Mouse (Mus musculus) urinary bladder, postnatal 36 days (tissue): ENCODE results near the gene Hist1h2ai.
"Not testable (repeated sequence)": the region's sequence is repeated elsewhere in the genome, so short reads cannot be mapped to it uniquely, and the experiment has no call there.

Experiments
- DNase-seq, 2 experiments: peaks; one replicate each; pipeline ENCODE4 v3.0.0; 2022; ENCODE audit warnings: low spot score in 2 of 2, mixed read lengths in 1 of 2

The Hist1h2ai gene

DNA sequence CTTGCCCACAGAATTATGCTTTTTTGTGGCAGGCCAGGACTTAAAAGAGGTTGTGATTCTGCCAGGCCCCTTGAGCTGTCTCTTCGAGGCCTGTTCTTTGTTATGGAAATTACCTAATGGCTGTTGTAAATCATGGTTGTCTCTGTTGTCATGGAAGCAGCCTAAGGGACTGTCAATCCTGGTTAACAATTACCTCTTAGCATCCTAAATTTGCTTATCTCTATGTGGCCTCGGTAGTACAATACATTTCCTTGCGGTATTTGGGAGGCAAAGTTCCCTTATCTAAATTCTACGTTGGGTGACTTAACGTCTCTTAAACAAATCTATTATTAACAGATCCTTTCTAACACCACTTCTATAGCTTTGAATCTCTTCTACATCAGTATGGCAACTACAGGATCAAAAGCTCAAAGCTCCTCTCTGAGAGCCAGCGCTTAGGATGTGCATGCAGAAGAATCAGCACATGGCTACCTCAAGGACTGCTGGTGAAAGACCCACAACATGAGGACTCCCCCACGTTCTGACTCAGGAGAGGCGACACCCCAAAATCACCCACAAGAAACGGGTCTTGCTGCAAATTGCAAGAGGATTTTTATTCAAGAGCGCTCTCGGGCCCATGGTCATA, 11.8 kb downstream of the Hist1h2ai start:
- DNase-seq, result no peak

DNA sequence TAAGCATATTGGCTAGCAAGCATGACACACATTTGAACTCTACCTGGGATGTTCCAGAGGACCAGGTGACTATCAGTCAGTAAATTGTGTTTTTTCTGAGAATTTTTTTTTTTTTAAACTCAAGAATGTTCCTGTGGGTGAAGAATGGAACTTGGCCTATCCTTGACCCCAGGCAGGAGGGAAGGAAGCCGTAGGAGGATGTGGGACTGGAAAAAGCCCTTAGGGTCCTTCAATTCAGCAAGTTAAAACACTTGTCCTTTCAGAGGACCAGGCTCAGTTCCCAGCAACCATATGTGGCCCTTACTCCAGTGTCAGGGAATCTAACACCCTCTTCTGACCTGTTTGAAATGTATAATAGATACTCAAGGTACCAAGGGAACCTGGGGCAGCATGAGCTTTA, 13.3 kb downstream of the Hist1h2ai start:
- no peak for DNase-seq

DNA sequence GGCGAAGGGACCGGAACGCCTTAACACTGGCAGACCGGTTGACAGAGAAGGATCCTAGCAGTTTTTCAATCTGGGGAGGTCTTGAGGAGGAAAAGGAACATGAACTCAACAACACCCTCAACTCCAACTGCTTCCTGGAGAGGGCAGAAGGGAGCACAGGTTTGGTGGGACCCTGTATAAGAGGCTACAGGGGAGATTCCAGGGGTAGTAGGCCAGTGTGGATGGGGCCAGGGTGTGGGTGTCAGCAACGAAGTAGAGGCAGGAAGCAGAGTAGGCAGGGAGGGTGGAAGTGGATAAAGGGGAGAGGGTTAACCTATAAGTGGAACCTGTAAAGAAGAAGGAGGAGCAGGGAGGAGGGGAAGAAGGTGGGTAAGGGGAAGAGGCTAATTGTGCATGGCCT, 17.2 kb downstream of the Hist1h2ai start:
- DNase-seq, result no peak

DNA sequence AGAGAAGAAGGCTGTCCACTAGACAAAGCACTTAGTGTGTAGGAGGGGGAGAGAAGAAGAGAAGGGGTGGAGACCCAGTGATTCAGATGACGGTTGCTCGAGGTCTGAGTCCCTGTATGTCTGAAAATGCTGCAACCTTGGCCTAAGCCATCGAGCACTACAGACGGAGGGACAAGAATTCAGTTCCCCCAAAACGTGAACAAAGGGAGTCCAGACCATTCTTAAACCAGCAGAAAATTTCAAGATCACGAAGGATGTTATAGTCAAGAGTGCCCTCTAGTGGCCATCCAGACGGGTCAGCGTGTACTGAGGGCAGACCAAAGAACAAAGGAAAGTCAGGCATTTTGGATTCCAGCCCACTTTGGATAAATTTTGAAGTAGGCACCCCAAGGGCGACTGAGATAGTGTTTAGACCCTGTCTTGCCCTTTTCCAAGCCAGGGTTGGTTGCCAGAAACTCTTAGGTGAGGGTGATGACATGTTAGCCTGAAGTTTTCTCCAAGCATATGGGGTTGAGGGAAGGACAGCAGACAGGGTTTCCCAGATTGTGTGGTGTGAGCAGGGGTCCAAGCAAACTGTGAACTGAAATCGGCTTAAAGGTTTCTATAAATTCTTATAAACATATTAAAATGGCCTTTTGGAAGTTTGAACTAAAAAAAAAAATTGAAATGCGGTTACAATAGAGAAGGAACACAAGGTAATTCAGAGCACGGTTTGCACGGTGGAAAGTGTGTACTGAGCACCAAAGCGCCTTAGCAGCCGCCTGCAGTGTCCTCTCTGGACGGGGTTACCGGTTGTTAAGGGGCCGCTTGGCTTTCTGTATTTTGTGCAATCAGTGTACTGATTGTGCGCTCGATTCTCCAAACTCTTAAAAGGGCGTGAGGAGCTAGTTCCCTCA, 18.0 kb downstream of the Hist1h2ai start:
- DNase-seq, result peak; percentile 69 to 75

DNA sequence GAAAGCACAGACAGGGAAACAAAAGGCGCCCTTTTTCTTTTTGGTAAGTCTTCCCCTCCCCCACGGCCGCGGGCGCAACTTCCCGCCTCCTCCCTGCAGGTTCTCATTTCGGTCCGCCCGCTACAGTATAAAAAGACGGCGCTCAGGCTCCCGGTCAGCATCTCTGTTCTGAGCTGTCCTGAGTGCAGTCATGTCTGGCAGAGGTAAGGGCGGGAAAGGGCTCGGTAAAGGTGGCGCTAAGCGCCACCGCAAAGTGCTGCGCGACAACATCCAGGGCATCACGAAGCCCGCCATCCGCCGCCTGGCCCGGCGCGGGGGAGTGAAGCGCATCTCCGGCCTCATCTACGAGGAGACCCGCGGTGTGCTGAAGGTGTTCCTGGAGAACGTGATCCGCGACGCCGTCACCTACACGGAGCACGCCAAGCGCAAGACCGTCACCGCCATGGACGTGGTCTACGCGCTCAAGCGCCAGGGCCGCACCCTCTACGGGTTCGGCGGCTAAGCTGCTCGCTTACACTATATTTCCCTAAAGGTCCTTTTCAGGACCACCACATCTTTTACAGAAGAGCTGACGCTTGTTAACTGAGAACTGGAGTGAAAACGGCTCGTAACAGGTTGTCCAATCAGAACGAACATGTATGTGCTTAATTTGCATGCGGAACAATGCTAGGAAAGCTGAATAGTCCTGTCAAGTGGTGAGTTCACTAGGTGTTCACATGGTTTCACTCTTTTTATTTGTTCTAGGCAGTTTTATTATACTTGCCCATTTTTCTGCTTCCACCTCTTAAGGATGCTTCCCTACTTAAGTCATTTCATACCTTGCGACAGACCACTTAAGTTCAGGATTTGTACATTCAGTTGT, 18.9 kb downstream of the Hist1h2ai start, which contains the start of gene Hist1h4j:
TSS of gene Hist1h4j (plus strand) at position 159 of the 862 bp plus-strand sequence.
- peak; percentile 64 to 71 for DNase-seq

DNA sequence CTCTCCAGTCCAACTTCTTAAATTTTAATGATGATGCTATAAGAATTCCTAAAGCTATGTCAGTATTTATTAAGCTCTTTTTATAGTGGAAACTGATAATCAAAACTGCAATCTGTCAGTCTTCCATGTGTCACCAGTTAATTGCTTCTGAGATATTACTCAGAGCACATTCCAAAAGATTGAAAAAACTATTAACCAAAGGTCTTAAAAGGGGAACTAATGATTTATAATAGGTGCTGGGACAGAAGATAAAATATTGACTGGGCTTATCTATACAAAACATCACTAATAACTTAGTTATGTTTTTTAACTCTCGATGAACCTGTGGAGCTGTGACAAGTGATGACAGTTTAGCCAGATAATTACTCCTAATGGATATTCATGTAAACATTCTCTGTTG, 28.8 kb downstream of the Hist1h2ai start:
- DNase-seq, result no peak

DNA sequence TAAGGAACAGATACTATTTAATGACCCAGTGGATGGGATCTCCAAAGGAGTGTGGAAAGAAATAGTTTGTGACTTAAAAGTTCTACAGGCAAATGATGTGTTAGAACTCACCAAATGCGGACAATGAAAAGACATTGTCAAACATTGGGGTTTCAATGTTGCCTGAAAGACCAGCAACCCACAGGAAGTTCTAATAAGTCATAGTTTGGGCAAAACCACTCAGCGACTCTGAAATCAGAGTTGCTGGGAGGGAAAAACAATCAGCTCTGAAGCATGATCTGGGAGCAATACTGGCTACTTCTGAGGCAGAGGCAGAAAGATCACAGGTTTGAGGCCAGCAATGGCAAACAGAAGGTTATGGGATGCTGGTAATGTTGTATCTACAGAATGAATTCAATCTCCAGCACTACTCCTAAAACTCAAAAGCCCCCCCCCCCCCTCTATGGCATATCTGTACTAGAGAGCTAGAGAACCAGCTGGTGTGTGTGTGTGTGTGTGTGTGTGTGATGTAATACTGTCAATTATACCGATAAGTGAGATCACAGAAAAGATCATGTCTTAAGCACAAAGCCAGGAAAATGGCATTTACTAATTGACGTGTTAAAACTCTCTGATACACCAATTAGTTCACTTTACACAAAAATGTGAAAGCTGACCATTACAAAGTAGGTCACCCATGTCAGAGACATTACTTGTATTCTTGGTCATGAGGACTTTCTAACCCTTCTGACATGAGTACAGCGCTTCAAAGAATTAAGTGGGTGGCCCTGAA, 33.4 kb downstream of the Hist1h2ai start:
- no peak for DNase-seq

DNA sequence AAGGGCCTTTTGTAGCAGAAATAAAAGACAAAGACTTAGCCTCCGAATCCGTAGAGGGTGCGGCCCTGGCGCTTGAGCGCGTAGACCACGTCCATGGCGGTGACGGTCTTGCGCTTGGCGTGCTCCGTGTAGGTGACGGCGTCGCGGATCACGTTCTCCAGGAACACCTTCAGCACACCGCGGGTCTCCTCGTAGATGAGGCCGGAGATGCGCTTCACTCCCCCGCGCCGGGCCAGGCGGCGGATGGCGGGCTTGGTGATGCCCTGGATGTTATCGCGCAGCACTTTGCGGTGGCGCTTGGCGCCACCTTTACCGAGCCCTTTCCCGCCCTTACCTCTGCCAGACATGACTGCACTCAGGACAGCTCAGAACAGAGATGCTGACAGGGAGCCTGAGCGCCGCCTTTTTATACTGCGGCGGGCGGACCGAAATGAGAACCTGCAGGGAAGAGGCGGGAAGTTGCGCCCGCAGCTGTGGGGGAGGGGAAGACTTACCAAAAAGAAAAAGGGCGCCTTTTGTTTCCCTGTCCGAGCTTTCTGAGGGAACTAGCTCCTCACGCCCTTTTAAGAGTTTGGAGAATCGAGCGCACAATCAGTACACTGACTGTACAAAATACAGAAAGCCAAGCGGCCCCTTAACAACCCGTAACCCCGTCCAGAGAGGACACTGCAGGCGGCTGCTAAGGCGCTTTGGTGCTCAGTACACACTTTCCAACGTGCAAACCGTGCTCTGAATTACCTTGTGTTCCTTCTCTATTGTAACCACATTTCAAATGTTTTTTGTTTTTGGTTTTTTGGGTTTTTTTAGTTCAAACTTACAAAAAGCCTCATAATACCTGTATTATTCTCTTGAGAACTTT, 34.2 kb downstream of the Hist1h2ai start, which contains the start of gene Hist1h4k:
TSS of gene Hist1h4k (minus strand) at position 347 of the 859 bp plus-strand sequence.
- DNase-seq, result peak; percentile 84 to 89

DNA sequence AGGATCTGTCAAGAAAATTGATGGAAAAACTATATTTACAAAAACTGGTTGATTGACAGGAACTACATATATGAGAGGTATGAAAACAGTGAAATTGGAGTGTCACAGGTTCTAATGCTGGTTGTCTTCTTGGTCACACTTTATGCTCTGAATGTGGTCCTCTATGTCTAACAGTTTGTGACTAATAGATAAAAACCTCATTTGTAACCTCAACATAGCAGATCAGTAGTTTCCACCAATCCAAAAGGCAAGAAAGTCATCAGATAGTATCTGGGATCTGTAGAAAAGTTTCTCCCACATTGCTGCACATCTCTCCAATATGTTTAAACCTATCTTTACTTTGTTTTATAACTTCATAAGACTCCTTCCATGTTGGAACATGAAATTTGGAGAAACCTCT, 35.2 kb downstream of the Hist1h2ai start:
- DNase-seq, result no peak

DNA sequence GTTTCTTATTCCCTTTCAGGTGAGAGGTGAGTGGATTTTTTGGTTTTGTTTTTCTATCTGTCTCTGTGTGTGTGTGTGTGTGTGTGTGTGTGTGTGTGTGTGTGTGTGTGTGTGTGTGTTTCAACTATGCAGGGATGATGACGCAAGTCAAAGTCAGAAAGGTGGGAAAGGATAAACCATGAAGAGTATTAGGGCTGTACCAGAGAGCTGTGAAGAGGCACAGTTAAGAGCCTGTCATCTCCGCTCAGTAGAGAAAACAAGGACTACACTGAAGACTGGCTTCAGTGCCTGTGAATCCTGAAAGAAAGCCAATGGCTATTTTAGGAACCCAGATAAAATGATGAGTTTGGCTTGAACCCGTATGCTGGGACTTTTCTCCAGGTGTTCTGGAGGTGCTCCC, 35.6 kb downstream of the Hist1h2ai start:
- no peak for DNase-seq

DNA sequence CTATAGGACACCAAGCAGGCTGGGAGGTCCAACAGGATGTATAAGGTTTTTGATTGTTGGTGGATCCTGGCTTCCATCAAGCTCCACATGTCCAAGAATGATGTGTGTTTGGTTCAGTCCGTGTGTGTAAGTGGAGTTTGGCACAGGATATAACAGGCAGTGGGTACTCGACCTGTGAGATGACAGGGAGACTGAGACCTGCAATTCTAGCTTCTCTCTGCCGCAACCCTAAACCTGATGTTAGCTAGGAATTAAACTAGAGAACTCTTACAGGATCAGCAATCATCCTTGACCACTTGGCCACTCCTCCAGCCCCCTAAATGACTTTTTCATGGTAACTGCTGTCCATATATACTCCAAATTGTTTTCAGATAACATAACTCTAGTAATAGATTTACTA, 36.1 kb downstream of the Hist1h2ai start:
- no peak for DNase-seq

DNA sequence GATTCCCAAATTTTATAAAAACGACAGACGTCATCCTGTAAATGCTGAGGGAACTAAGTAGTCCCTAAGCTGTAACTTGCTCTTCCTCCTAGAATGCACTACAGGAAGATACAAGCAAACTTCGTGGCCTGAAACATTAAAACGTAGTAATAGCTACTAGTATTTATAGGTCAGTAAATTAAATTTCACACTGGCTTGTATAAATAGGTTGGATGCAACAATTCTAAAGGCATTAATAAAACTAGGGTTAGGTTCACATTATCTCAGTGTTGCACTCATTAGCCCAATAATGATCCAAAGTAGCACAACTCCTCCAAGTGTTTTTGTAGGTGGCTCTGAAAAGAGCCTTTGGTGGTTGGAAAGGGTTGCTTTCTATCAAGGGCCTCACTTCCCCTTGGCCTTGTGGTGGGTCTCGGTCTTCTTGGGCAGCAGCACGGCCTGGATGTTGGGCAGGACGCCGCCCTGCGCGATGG, 36.9 kb downstream of the Hist1h2ai start:
- no peak for DNase-seq

DNA sequence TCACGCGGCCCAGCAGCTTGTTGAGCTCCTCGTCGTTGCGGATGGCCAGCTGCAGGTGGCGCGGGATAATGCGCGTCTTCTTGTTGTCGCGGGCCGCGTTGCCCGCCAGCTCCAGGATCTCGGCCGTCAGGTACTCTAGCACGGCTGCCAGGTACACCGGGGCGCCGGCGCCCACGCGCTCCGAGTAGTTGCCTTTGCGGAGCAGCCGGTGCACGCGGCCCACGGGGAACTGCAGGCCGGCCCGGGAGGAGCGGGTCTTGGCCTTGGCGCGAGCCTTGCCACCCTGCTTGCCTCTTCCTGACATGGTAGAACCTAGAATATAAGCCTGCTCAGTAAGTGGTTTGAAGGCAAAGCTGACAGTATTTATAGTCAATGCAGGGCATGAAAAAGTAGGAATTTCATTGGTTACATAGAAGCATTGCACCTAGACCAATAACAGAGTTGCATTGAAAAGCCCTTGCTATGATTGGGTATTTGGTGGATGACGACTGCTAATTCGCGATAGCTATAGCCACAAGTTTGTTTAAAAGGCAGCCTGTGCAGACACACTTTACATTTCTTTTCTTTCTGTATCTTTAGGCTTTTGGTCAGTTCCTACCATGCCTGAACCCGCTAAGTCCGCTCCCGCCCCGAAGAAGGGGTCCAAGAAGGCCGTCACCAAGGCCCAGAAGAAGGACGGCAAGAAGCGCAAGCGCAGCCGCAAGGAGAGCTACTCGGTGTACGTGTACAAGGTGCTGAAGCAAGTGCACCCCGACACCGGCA, 37.5 kb downstream of the Hist1h2ai start, which contains the start of the genes Hist1h2ak and Hist1h2bn:
TSS of gene Hist1h2ak (minus strand) at position 304 of the 762 bp plus-strand sequence.
TSS of gene Hist1h2bn (plus strand) at position 600 of the 762 bp plus-strand sequence.
- DNase-seq, result peak; percentile 43 to 53

DNA sequence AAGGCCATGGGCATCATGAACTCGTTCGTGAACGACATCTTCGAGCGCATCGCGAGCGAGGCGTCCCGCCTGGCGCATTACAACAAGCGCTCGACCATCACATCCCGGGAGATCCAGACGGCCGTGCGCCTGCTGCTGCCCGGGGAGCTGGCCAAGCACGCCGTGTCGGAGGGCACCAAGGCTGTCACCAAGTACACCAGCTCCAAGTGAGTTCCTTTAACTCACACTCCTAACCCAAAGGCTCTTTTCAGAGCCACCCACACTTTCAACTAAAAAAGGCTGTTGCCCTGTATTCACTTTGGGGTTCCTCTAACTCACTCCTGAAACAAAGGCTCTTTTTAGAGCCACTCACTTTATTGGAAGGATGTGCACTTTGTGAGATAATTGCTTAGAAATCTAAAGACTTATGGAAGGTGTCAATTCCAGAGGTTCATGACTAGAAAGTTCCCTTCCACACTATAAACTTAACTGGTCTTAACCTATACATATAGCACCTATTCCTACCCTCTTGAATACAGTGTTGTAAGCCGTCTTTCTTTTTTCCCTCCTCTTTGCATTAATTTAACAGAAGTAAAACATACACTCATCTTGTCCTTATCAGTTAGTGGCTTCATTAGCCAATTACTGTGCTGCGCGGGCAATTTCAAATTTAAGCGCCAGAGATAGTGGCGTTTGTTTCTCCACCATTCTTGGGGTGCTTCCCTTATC, 38.2 kb downstream of the Hist1h2ai start:
- not testable (repeated sequence) for DNase-seq

DNA sequence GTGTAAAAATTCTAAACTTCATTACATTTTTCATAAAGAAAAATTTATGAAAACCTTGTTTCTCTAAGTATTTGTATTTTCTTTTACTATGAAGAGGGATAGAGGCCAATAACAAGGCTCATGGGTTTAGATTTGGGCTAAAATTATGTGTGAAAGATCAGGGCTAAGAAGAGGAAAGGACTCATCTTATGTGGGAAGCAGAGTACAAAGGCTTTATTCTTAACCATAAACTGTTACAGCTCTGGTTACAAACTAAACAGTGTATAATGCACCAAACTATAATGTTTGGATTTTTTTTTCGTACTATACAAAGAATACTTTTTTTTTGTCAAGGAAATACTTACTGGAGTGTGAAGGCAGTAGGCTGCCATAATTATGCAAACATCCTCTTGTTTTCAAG, 39.5 kb downstream of the Hist1h2ai start:
- no peak for DNase-seq
